Mouse (Mus musculus) liver, postnatal 0 days (tissue): ENCODE measurements around the gene Mast3. TPM values are rescaled to one million over a fixed set of nuclear protein-coding genes. Genes with fewer than 3 reads are reported as not detected.
A peak's percentile ranks its signal among the peaks of the same experiment; 100 is the strongest.

Experiments
- ATAC-seq: fragments of 200-750 bp; cut with Nextera tagmentation; 2 replicates; pipeline ENCODE4 v1.8.0; 2017; ENCODE audit warnings: mild to moderate bottlenecking, moderate library complexity
- DNase-seq: peaks from one replicate; pipeline ENCODE4 v3.0.0-alpha.2; 2016
- H3K27ac ChIP-seq: fragments of 300-500 bp; sonication (generic); 2 replicates; pipeline ENCODE4 v1.5.1; 2014; ENCODE audit warnings: antibody characterized with exemption, moderate library complexity, mild to moderate bottlenecking, low read depth
- H3K27me3 ChIP-seq: fragments of 300-500 bp; sonication (generic); 2 replicates; pipeline ENCODE4 v1.6.1; 2014; ENCODE audit warnings: low read length, control low read depth, mixed read lengths; ENCODE audit not compliant: insufficient read depth
- H3K36me3 ChIP-seq: fragments of 300-500 bp; sonication (generic); replicated peaks from 2 replicates; pipeline ENCODE4 v1.6.1; 2014; ENCODE audit warnings: mild to moderate bottlenecking, control low read depth, low read length, moderate library complexity, mixed read lengths; ENCODE audit not compliant: insufficient read depth
- H3K4me1 ChIP-seq: fragments of 300-500 bp; sonication (generic); 2 replicates; pipeline ENCODE4 v1.6.1; 2014; ENCODE audit warnings: antibody characterized with exemption, mild to moderate bottlenecking, control low read depth; ENCODE audit not compliant: insufficient read depth
- H3K4me2 ChIP-seq: fragments of 300-500 bp; sonication (generic); 2 replicates; pipeline ENCODE4 v1.6.1; 2014; ENCODE audit warnings: low read depth, mild to moderate bottlenecking, low read length, moderate library complexity, mixed read lengths
- H3K4me3 ChIP-seq: fragments of 300-500 bp; sonication (generic); 2 replicates; pipeline ENCODE4 v1.5.1; 2014; ENCODE audit warnings: low read depth, low read length
- H3K9ac ChIP-seq: fragments of 300-500 bp; sonication (generic); replicated peaks from 2 replicates; pipeline ENCODE4 v1.6.1; 2014; ENCODE audit warnings: mild to moderate bottlenecking, moderate library complexity
- H3K9me3 ChIP-seq: fragments of 300-500 bp; sonication (generic); 2 replicates; pipeline ENCODE4 v1.6.1; 2016; ENCODE audit warnings: mild to moderate bottlenecking, control low read depth, low read length, mixed read lengths
- CTCF ChIP-seq: sonication (generic); IDR thresholded peaks from 2 replicates; pipeline ENCODE4 v1.5.1; 2016; ENCODE audit warnings: antibody characterized with exemption, low read depth
- EP300 ChIP-seq: IDR thresholded peaks from 2 replicates; pipeline ENCODE4 v1.6.1; 2016; ENCODE audit warnings: antibody characterized with exemption, low read depth, mild to moderate bottlenecking
- WGBS: fragments of 180-500 bp; shearing (Covaris S2); extraction: QIAGEN DNeasy Blood & Tissue Kit; methylation state at CpG from one replicate; pipeline ENCODE4 v1.1.7; 2014; ENCODE audit not compliant: insufficient replicate concordance; 5-methylcytosine and 5-hydroxymethylcytosine counted together
- polyA plus RNA-seq: library from polyadenylated mRNA; unstranded; fragments of >200 nt; fragmentation: Nextera tagmentation; extraction: Ambion mirVana; gene quantifications from 2 replicates; pipeline ENCODE4 v1.2.1, GENCODE M21; 2015

Gene Mast3
- polyA plus RNA-seq, 1 experiment from 2014 or later = 6.0 TPM

DNA sequence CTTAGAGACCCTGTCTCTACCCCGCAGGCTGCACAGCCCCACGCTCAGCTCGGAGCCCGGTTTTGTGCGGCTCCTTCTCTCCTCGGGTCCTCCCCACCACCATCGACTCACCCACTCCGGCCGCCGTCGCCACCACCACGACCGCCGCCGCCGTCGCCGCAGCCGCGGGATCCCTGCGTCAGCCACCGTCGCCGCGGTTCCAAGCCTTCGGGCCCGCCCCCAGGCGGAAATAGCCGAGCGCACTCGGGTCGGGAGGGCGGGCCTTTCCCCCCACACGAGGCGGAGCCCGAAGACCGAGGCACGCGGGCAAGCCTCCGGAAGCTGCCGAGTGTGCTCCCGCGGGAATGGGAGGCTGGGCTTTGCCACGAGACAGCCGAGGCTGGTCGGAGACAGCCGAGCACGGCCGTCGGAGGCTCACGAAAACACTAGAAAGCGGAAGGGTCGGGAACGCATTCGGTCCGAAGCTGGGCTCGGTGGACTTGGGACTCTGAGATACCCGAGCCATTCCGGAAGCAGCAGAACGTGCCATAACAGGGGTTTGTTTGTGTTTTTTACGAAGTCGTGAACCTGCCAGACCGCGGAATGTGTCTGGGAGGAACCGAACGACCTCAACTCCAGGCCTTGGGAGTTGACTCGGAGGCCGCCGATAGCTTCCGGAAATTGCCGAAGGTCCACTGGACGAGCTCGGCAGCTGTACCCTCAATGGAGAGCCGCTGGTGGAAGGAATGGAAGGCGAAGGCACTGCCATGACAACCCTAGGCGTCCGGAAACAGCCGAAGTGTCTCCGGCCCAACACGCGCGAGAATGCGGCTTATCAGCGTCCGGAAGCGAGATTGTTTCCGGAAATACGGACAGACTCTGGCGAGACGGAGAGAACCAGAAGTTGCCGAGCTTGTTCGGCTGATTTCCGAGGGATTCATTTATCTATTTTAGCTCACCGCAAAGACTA is 28.1 kb downstream of the Mast3 start, which contains the start of gene Pik3r2:
TSS of gene Pik3r2 (minus strand) at position 218 of the 949 bp plus-strand sequence.
- under 1% methylated on average over 91 of the region's 94 CpGs for WGBS
- H3K9me3 ChIP-seq = no peaks in the 10 kb centered on the region
- ATAC-seq (peak; percentile 93), DNase-seq (peak; percentile 97)
- no peaks in the 10 kb centered on the region for H3K27me3 ChIP-seq
- H3K27ac ChIP-seq = peak within 1 kb of the TSS; percentile 98
- peak within 1 kb of the TSS; percentile 99 for H3K4me2 ChIP-seq
- H3K9ac ChIP-seq = peak within 1 kb of the TSS; percentile 88
- H3K36me3 ChIP-seq = peaks cover 40% of the 10 kb centered on the region
- peaks cover 38% of the 10 kb centered on the region for H3K4me1 ChIP-seq
- H3K4me3 ChIP-seq = peak within 1 kb of the TSS; percentile 63
- TF ChIP-seq EP300 = peak; percentile 54
- no peak for TF ChIP-seq CTCF

DNA sequence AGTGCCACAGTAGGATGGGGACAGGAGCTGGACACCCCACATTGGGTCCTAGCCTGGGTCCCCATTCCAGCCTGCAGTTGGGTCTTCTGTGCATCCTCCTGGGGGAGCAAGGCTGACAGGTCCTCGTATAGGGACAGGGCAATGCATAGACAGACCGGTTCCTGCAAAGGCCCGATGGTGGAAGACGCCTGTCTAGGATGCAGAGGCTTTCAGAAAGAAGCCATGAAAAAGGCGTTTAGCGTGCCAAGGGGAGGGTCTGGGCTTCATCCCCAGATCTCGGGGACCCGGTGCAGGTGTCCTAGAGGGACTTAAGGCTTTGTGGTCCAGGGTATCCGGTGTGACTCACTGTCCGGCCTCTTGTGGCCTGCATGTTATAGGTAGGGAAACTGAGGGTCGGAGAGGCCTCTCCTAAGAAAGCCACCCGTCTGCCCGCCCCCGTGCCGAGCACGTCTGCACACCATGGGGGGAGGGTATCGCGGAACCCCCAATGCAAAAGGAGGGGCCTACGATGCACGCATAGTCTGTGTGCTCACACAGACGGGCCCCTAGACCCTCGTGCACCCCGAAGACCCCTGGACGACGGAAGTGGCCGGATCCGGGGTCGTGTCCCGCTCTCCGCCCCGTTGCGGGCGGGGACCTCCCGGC is 28.9 kb downstream of the Mast3 start:
- Histone ChIP-seq H3K27ac (peak overlapping the region; percentile 49), H3K9ac (peak overlapping the region; percentile 88), H3K4me2 (peak overlapping the region; percentile 99), H3K4me3 (peak overlapping the region; percentile 63), H3K9me3 (no peaks in the 10 kb centered on the region), H3K36me3 (peaks cover 33% of the 10 kb centered on the region), H3K27me3 (no peaks in the 10 kb centered on the region), H3K4me1 (peaks cover 38% of the 10 kb centered on the region)
- DNase-seq (no peak), ATAC-seq (no peak)
- WGBS = 2% methylated on average over 34 of the region's 34 CpGs
- TF ChIP-seq EP300 (no peak), CTCF (no peak)

DNA sequence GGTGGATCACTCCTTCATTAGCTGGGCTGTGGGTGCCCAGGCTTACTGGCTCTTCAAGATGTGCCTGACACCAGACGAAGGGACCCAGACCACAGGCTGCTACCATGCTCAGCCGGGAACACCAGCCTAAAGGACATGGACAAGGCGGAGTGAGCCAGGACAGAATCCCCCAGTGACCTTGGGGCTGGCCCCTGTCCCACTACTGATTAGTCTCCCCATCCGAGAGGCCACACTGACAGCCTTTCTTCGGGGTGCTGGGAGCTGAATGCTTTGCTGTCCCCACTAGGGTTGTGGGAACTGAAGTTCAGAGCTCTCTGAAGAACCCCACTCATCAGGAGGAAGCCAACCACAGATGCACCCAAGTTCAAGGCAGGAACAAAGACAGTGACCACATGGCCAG is 29.6 kb downstream of the Mast3 start:
- WGBS = 87% methylated on average over 5 of the region's 5 CpGs
- Histone ChIP-seq H3K27me3 (no peaks in the 10 kb centered on the region), H3K4me3 (no peak overlapping the region), H3K36me3 (peaks cover 33% of the 10 kb centered on the region), H3K27ac (peak overlapping the region; percentile 16; the same call in 1 of the 2 replicates), H3K9me3 (no peaks in the 10 kb centered on the region), H3K9ac (peak overlapping the region; percentile 88), H3K4me2 (peak overlapping the region; percentile 99), H3K4me1 (peaks cover 38% of the 10 kb centered on the region)
- TF ChIP-seq CTCF (no peak), EP300 (no peak)
- DNase-seq (no peak), ATAC-seq (no peak)

DNA sequence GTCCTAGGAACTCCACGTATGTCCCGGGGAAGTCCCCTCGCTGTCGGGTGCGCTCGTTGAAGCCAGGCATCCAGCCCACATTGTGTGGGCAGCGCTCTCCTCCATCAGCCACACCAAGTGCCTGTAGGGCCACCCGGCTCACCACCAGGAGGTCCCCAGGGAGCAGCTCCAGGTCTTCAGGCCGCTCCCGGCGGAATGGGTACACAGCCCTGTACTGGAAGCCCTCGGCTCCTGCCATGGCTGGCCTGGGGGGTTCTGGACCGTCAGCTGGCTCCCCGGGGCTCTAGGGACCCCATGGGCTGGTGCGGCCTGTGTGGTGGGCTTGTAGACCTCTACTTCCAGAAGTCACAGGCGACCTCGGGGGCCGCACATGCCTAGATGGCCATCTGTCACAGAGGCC is 30.1 kb downstream of the Mast3 start:
- no peak for TF ChIP-seq CTCF
- TF ChIP-seq EP300 = no peak
- no peak for DNase-seq
- no peak overlapping the region for H3K27ac ChIP-seq
- 89% methylated on average over 18 of the region's 18 CpGs for WGBS
- H3K4me2 ChIP-seq = no peak overlapping the region
- H3K36me3 ChIP-seq = peaks cover 29% of the 10 kb centered on the region
- no peaks in the 10 kb centered on the region for H3K9me3 ChIP-seq
- H3K9ac ChIP-seq = no peak overlapping the region; the same call in 1 of the 2 replicates
- no peak for ATAC-seq
- no peaks in the 10 kb centered on the region for H3K27me3 ChIP-seq
- H3K4me3 ChIP-seq = no peak overlapping the region
- peaks cover 38% of the 10 kb centered on the region for H3K4me1 ChIP-seq

DNA sequence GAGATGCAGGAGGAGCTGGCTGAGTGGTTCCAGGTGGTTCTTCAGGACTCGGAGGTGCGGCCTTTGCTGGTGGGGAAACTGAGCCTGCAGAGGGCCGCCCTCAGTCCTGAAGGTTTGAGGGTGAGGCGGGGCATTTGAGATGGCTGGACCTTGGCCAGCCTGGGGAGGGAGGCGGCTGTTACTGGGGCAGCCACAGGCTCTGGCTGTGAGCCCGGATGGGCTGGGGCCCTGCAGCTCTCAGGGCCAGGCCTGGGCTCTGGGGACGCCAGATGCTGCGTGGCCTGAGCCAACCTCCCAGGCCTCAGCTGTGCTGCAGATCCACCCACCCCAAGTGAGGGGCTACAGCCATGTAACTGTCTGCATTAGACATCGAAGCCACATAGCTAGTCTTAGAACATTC is 31.0 kb downstream of the Mast3 start:
- Histone ChIP-seq H3K9me3 (no peaks in the 10 kb centered on the region), H3K27me3 (no peaks in the 10 kb centered on the region), H3K4me1 (peaks cover 45% of the 10 kb centered on the region), H3K27ac (no peak overlapping the region), H3K36me3 (peaks cover 23% of the 10 kb centered on the region), H3K4me3 (no peak overlapping the region), H3K9ac (peak overlapping the region; percentile 51), H3K4me2 (no peak overlapping the region)
- WGBS = 42% methylated on average over 9 of the region's 9 CpGs
- DNase-seq (peak; percentile 72), ATAC-seq (no peak)
- TF ChIP-seq CTCF = no peak
- TF ChIP-seq EP300 = no peak

DNA sequence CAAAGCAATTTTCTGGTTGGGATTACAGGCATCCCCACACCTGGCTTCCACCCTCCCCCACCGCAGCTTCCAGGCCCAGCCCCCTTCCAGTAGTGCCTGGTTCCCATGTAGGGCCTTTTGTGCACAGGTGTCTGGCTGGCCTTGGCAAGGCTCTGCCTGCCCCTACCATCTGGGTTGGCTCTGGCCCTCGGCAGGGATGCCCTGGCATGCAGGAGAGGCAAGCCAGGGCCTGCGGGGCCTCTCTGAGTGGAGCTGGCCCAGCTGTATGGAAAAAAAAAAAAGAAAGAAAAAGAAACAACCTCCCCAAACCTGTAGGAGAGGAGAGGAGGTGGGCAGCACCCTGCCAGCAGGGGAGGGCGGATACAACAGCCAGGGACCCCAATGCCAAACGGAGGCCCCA is 31.4 kb downstream of the Mast3 start:
- no peak for ATAC-seq
- Histone ChIP-seq H3K4me2 (no peak overlapping the region), H3K27ac (no peak overlapping the region), H3K4me3 (no peak overlapping the region), H3K36me3 (peaks cover 23% of the 10 kb centered on the region), H3K9ac (peak overlapping the region; percentile 5; the same call in 1 of the 2 replicates), H3K4me1 (peaks cover 46% of the 10 kb centered on the region), H3K27me3 (no peaks in the 10 kb centered on the region), H3K9me3 (no peaks in the 10 kb centered on the region)
- TF ChIP-seq CTCF = no peak
- WGBS = 86% methylated on average over 5 of the region's 5 CpGs
- DNase-seq = no peak
